Mouse (Mus musculus) Patski (cell line): ENCODE results near the gene Rps27. TPM values are rescaled to one million over a fixed set of nuclear protein-coding genes. Genes with fewer than 3 reads are reported as not detected.

Experiments used
- ATAC-seq: fragments of 100-300 bp; one replicate; pipeline ENCODE4 v1.8.0; 2021
- CTCF ChIA-PET: fragments of 350-600 bp; sonication (Branson Sonifier 250); formaldehyde crosslinking; loops from one replicate; lab custom pipeline; 2022; ENCODE audit warnings: inconsistent platforms; lab: Charles Lee
- POLR2A ChIA-PET: fragments of 350-600 bp; sonication (Branson Sonifier 250); formaldehyde crosslinking; loops from one replicate; lab custom pipeline; 2022; ENCODE audit warnings: antibody characterized with exemption, inconsistent platforms; lab: Charles Lee
- DNase-seq: peaks from one replicate; pipeline ENCODE4 v3.0.0-alpha.2; 2011; ENCODE audit warnings: low read depth, low spot score
- H3K27me3 ChIP-seq: fragments of 371-371 bp; one replicate; pipeline ENCODE4 v1.5.1; 2021
- CTCF ChIP-seq: fragments of 100-300 bp; IDR thresholded peaks from one replicate; pipeline ENCODE4 v1.5.1; 2021
- in situ Hi-C: fragments of 300-500 bp; cut with MboI; formaldehyde crosslinking; loops from 3 replicates; pipeline ENCODE4 v1.11.1; 2018; ENCODE audit warnings: low pct_unique_long_range_greater_than_20kb, mixed read lengths
- polyA plus RNA-seq: library from polyadenylated mRNA; unstranded; gene quantifications from one replicate; pipeline ENCODE4 v1.2.3, GENCODE M21; 2021

The Rps27 gene
- polyA plus RNA-seq, 1 experiment from 2014 or later = 2,084 TPM

DNA sequence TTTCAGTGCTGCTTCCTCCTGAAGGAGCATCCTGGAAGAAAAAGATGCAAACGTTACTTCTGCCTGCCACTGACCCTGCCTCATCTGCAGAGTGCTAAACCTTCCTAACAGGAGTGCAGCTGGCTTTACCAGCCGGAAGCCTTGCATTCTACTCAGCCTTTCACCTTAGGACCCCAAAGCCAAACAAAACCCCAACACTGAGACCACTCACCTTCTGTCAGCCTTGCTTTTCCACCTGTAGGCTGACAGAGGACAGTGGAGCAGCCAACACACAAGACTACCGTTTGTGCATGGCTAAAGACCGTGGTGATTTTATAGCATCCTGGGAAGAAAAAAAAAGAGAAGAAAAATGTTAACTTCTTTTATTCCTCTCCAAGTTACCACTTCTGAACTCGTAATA lies 728 bp downstream of the Rps27 start:
- no peak for ATAC-seq
- H3K27me3 ChIP-seq = no peaks in the 10 kb centered on the region
- no peak for DNase-seq
- TF ChIP-seq CTCF = no peak
- ChIA-PET POLR2A (interaction anchor here (0.5 to 1.7 kb wide), 5 partner anchors 9 to 71 kb away, joined by 3 to 9 read pairs (median 6); no protein-coding TSS in a partner anchor), CTCF (interaction anchor here (1.3 kb wide), 1 partner anchor 161 kb away, joined by 4 read pairs; no protein-coding TSS in a partner anchor)
- in situ Hi-C loops = no loop called here

DNA sequence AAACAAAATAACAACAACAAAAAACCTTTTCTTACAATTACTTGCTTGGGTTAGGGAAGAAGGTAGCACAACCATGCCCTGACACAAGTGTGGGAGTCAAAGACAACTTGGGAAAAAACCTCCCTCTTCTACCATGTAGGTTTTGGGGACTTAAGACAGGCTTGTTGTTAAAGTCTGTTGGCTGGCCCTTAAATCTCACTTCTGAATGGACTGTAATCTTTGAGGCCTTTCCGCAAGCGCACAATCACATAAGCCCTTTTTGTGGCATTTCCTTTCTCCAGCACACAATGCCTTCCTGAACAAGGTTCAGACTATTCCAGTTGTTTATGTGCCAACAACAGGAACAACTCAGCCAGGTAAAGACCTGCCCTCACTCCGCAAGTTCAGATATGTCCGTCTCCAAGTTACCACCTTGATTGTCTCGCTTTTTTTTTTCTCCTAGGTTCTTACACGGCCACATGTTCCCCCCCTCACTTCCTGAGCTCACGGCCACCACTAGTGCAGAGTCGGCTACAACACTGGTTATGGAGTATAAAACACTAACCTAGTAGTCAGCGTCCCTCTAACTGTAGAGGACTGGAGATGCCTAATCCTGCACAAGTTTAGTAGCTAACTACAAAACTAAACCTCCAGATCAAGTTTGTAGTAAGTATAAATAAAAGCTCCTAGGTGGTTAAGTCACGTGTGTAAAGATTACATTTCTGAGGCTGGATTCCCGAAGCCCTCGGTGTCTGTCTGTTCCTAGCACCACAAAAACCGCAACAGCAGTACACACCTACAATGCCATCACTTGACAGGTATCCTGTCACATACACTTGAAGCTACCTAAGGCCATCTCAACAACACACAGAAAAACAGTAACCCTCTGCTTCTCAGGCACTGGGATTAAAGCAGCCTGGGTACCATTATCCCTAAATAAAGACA lies 1.7 kb downstream of the Rps27 start:
- in situ Hi-C loops = no loop called here
- ATAC-seq = no peak
- ChIA-PET CTCF (interaction anchor here (1.3 to 1.4 kb wide), 2 partner anchors 79 to 162 kb away, joined by 3 to 4 read pairs; no protein-coding TSS in a partner anchor), POLR2A (interaction anchor here (1.4 to 1.7 kb wide), 2 partner anchors 8 to 10 kb away, joined by 4 to 9 read pairs; no protein-coding TSS in a partner anchor)
- no peak for TF ChIP-seq CTCF
- DNase-seq = no peak
- no peaks in the 10 kb centered on the region for H3K27me3 ChIP-seq

DNA sequence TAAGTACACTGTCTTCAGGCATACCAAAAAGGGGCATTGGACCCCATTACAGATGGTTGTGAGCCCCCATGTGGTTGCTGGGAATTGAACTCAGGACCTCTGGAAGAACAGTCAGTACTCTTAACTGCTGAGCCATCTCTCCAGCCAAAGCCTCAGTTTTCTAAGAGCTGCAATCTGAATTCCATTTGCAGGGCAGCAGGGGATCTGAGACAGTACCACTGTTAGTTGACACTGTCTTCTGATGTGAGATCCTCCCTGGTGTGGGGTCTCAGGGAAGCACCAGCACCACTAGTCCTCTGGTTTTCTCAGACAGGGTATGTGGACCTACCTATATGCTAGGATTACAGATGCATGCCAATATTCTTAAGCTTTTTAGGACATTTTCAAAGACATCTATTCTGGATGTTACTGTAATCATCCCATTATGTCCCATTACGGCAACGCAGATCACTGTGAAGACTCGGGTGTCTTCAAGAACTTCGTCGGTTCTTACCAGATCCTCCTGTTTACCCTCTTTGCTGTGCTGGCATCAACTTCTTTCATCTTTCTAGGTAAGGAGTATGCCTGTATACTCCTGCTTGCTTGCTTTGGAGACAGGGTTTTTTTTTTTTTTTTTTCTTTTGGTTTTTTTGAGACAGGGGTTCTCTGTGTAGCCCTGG lies 3.4 kb downstream of the Rps27 start:
- ChIA-PET POLR2A (no interaction called here), CTCF (interaction anchor here (1.3 kb wide), 1 partner anchor 164 kb away, joined by 3 read pairs; no protein-coding TSS in a partner anchor)
- DNase-seq (no peak), ATAC-seq (no peak)
- TF ChIP-seq CTCF = no peak
- H3K27me3 ChIP-seq = no peaks in the 10 kb centered on the region
- in situ Hi-C loops = no loop called here

DNA sequence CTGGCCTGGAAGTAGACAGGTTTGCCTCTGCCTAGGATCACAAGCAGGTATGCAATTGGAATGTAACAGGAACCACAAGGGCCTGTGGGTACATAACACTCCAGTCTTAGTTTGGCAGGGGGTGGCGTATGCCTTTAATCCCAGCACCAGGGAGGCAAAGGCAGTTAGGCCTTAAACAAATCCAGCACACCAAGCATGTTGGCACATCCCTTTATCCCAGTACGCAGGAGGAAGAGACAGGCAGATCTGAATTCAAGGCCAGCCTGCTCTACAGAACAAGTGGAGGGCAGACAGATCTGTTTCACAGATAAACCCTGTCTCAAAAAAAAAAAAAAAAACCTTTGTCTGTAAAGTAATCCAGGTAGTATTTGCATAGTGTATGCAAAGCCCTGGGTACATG lies 4.8 kb downstream of the Rps27 start:
- DNase-seq = no peak
- ATAC-seq = peak; percentile 3
- no peak for TF ChIP-seq CTCF
- in situ Hi-C loops = no loop called here
- ChIA-PET POLR2A (no interaction called here), CTCF (interaction anchor here (1.0 kb wide), 1 partner anchor 9 kb away, joined by 3 read pairs; no protein-coding TSS in a partner anchor)
- no peaks in the 10 kb centered on the region for H3K27me3 ChIP-seq

DNA sequence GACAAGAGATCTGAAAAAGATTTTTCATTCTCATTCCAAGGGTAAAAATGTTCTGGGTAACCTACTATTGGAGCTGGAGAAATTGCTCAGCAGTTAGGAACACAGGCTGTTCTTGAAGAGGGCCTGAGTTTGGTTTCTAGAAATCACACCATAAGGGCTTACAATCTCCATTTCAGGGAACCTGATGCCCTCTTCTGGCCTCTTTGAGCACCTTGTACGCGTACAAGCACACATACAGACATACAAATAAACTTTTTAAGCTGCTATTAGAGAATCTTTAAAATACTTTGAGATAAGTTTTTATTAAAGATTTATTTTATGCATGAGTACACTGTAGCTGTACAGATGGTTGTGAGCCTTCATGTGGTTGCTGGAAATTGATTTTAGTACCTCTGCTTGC lies 8.9 kb downstream of the Rps27 start:
- ATAC-seq = no peak
- DNase-seq = no peak
- no peaks in the 10 kb centered on the region for H3K27me3 ChIP-seq
- CTCF ChIA-PET = interaction anchor here (0.9 to 2.0 kb wide), 8 partner anchors 9 to 169 kb away, joined by 3 to 7 read pairs (median 4); no protein-coding TSS in a partner anchor
- TF ChIP-seq CTCF = peak; percentile 58
- in situ Hi-C loops = no loop called here
- POLR2A ChIA-PET = interaction anchor here (2.6 kb wide), 1 partner anchor 8 kb away, joined by 9 read pairs; no protein-coding TSS in a partner anchor

DNA sequence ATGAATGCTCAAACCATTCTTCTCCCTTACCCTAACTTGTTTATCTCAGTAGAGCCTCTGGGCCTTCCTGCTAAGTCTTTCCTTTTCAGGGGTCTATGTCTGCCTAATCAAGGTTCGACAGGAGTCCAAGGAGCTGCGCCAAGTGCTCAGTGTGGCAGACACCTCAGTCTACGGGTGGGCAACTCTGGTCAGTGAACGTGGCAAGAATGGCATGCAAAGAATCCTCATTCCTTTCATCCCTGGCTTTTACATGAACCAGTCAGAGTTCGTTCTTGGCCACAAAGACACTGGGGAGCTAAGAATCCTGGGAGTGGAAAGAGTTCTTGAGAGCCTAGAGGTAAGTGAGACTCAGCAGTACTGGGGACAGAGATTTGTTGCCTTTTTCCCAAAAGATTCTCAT lies 9.8 kb downstream of the Rps27 start:
- ATAC-seq (peak; percentile 97), DNase-seq (peak; percentile 97)
- ChIA-PET POLR2A (interaction anchor here (0.5 to 2.6 kb wide), 4 partner anchors 9 to 1800 kb away, joined by 3 to 9 read pairs (median 4); no protein-coding TSS in a partner anchor), CTCF (interaction anchor here (0.9 to 2.4 kb wide), 9 partner anchors 8 to 134 kb away, joined by 3 to 12 read pairs (median 3); no protein-coding TSS in a partner anchor)
- in situ Hi-C loops = no loop called here
- no peaks in the 10 kb centered on the region for H3K27me3 ChIP-seq
- no peak for TF ChIP-seq CTCF

DNA sequence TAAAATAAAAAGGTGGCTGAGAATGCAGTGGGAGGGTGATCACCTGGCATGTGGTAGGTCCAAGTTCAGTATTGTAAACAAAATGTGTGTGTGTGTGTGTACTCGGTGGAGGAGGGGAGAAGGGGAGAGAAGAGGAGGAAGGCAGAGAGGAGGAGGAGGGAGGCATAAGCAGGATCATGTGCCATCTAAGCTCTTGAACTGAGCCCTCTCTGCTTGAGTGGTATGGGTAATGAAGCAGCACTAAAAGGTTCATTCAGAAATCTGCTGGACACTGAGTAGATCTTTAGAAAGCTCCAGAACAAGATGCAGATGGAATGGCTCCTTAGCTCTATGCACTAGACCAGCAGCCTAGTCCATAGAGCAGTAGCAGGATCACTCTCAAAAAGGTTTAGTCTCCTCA lies 10.6 kb downstream of the Rps27 start:
- TF ChIP-seq CTCF = no peak
- POLR2A ChIA-PET = interaction anchor here (1.0 to 2.6 kb wide), 3 partner anchors 10 to 123 kb away, joined by 3 to 9 read pairs (median 3); partner anchors contain the start of genes Rab13 and Rps27
- no peaks in the 10 kb centered on the region for H3K27me3 ChIP-seq
- ATAC-seq (no peak), DNase-seq (peak; percentile 35)
- in situ Hi-C loops = no loop called here
- CTCF ChIA-PET = interaction anchor here (1.0 to 2.4 kb wide), 7 partner anchors 10 to 70 kb away, joined by 3 to 12 read pairs (median 3); no protein-coding TSS in a partner anchor

DNA sequence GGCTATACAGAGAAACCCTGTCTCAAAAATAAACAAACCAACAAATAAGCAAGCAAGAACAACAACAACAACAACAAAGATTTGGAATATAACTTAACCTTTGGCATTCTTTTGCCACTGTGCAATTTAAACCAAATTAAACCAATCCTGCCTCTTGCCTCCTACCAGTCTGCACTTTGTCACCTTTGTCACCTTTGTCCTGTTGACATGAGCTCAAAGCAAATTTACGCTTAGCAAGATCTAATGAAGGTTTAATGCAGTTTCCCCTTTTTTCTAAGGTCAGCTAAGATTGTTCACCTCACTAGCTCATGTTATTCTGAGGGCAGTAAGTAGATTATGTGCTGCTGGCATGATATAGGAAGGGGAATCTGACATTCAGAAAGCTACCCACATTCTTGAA lies 15.9 kb downstream of the Rps27 start:
- POLR2A ChIA-PET = interaction anchor here (0.5 kb wide), 1 partner anchor 79 kb away, joined by 4 read pairs; no protein-coding TSS in a partner anchor
- ATAC-seq (no peak), DNase-seq (no peak)
- in situ Hi-C loops = no loop called here
- no peak for TF ChIP-seq CTCF
- CTCF ChIA-PET = interaction anchor here (0.6 to 1.6 kb wide), 5 partner anchors 8 to 120 kb away, joined by 3 to 4 read pairs (median 3); no protein-coding TSS in a partner anchor
- H3K27me3 ChIP-seq = no peaks in the 10 kb centered on the region

DNA sequence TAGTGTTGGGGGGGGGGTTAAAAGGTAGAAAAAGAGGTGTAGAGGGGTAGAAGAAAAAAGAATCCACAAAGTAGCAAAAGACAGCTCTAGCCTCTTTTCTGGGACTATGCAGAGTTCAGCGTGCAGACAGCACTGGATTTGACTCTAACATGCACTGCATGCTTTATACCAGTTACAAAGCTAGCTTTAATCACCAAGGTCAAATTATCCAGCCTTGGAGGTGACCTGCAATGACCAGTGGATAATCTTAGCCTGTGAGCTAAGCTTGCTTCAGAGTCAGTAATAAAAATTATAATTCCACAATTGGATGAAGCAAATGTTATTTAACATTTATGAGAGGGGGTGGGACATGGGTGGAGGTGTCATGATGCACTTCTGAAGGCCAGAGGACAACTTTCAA lies 17.8 kb downstream of the Rps27 start:
- POLR2A ChIA-PET = no interaction called here
- no peak for TF ChIP-seq CTCF
- DNase-seq = no peak

DNA sequence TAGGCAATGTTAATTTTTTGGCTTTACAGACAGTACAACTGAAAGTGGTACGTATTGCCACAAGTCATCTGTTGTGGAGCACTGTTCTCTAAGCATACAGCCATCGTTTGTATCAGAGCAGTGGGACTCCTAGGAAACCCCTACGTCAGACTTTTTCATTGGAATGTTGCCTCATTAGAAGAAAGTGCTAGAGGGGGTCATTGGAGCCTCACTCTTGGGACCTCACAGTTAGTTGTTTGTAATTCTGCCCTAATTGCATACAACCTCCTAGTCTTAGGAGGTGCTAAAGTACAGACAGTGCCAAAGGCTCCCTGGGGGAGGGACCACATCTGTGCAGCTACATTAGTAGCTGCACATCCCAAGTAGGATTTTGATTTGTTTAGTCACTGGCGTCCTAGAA lies 18.7 kb downstream of the Rps27 start:
- in situ Hi-C loops = no loop called here

More for the DNA sequence above, 17.8 kb downstream of the Rps27 start:
- in situ Hi-C loops = no loop called here
- no peaks in the 10 kb centered on the region for H3K27me3 ChIP-seq
- CTCF ChIA-PET = interaction anchor here (1.0 to 2.6 kb wide), 4 partner anchors 9 to 74 kb away, joined by 3 to 7 read pairs (median 4); no protein-coding TSS in a partner anchor
- no peak for ATAC-seq

More for the DNA sequence above, 18.7 kb downstream of the Rps27 start:
- CTCF ChIA-PET = interaction anchor here (1.1 to 2.6 kb wide), 2 partner anchors 10 to 73 kb away, joined by 3 to 7 read pairs; no protein-coding TSS in a partner anchor
- POLR2A ChIA-PET = no interaction called here
- no peak for DNase-seq
- ATAC-seq = no peak
- no peaks in the 10 kb centered on the region for H3K27me3 ChIP-seq
- TF ChIP-seq CTCF = no peak
